Mouse (Mus musculus) retina, postnatal 1 day (tissue): ENCODE data around the gene Tepp.
A peak's percentile ranks its signal among the peaks of the same experiment; 100 is the strongest.

Experiments
- DNase-seq: peaks from one replicate; pipeline ENCODE4 v3.0.0-alpha.2; 2012

Gene Tepp

DNA sequence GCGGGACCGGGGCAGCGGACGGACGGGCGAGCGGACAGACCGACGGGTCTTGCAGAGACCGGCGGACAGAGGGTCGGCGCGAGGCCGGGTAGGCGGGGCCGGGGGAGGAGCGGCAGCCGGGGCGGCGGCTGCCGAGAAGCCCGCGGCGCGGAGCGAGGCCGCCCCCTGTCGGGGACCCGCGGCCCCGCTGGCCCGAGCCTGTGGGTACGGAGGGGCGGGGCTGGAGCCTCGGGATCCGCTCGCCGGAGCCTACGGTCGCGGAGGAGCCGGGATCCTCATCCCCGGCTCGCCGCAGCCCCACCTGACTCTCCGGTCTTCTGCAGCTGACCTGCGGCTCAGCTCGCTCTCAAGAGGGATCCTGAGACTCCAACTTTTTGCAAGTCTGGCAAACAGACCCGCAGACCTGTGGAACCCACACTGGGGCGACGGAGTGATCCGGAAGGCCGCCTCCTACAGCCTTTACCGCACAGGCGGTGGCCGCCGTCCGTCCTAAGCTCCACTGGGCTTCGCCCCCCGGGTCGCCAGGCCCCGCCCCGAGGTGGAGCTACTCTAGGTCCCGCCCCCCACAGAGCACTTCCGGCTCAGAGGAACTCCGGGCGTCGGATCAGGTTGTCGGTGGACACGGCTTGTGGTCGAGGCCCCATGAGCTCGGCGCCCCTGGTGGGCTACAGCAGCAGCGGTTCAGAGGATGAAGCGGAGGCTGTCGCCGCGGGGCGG, 21.5 kb downstream of the Tepp start, which contains the start of the genes Zfp319 and Usb1:
Gene Zfp319, minus strand, starts transcription at position 231 of the 717 bp plus-strand sequence.
Gene Usb1, plus strand, starts transcription at position 565 of the 717 bp plus-strand sequence.
- DNase-seq, result peak; percentile 97

DNA sequence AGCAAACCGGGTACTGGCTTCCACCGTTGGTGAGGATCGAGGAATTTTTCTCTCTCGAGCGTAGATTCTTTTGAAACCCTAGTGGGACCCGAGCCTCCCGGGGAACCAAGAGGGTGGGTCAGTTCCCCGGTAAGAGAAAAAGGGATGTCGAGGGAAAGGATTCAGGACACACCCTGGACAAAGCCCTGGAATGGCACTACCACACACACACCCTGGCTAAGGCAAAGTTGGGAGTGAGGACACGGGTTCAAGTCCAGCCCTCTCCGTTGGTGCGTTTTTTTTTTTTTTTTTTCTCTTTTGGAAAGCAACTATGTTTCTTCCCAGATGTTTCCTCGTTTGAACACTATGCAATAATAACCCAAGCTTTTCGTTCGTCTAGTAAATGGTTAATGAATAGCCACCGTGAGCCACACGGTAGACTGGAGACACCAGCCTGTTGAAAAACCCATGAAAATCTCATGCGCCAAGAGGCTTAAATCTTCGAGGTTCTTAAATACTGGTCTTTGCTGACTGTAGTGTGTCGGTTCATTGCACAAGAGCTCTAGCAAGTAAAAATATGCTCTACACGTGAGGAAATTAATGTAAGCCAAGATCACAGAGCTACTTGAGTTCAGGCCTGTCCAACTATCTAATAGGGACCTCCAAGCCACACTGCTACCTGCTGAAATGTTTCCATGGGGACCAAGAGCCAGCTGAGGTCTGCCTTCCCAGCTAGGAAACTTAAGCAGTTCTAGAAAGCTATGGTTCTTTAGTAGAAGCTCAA, 22.3 kb downstream of the Tepp start:
- no peak for DNase-seq

GRCm38 (mm10) chr8:95335706-95336105, 25.3 kb downstream of the Tepp start:
- no peak for DNase-seq

DNA sequence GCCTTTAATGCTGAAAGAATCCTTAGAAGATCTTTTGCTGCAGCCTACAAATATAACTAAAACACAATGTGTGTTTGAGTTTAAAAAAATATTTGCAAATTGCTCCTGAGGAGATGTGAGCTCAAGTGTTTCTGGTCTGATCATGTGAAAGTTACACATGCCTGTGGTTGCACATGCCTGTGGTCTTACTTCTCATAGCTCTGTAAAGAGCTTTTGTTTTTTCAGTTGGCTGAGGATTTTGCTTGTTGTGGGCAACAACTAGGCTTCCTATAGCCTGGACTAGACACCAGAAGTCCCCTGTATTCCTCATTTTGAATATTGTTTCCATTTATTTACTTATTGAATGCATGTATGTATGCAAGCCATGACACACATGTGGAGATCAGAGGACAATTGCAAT, 26.0 kb downstream of the Tepp start:
- DNase-seq, result no peak

- DNase-seq, result no peak
Measured at GRCm38 (mm10) chr8:95341721-95342120, 31.4 kb downstream of the Tepp start.

DNA sequence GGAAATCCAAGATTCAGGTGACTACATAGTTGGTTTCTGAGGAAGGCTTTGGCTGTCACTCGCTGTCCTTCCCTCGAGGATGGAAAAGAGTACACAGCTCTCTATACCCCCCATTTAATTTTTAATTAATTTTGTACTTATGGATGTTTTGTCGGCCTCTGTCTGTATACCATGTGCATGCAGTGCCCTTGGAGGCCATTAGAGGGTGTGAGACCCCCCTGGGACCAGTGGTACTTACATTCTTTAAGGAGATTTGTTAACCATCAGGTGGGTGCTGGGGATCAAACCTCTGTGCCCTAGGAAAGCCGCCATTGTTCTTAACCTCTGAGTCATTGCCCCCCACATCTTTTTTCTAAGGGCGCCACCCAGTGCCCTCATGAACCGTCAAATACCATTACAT, 34.3 kb downstream of the Tepp start:
- no peak for DNase-seq

GRCm38 (mm10) chr8:95346643-95347545, 36.5 kb downstream of the Tepp start:
- DNase-seq, result peak; percentile 89

DNA sequence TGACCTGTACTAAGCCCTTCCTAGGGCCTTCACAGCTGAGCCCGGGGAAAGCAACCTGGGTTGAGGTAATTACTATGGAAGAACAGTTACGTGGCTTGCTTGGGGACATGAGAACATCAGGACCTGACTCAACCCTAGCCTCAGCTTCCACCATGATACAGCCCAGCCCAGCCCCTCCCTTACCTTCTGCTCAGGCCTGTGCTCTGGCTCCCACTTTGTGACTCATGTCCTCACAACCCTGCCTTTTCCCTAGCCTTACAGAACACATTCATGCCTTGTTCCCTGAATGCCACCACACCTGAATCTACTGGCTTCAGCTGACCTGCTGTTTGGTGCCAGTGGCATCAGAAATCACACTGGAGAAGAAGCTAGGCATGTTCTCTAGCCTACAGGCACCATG, 38.0 kb downstream of the Tepp start:
- DNase-seq, result no peak

- peak; percentile 30 for DNase-seq
Measured at GRCm38 (mm10) chr8:95348811-95349630, 38.7 kb downstream of the Tepp start.

DNA sequence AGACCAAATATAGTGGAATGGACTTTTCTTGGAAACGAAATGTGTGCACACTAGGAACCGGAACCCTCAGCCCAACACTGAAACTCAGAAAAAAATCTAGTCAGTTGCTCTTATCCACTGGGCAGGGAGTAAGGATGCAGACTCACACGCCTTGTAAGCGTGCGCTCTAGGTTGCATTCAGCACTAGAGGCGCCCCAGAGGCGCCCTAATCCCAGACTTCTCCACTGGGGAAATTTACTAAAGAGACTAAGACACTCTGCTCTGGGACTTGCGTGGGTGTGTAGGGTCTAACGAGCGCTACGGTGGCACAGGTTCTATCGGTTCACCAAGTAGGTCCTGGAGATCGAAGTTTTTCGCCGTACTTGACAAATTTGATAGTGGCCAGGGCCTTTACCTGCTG, 41.1 kb downstream of the Tepp start:
- peak; percentile 70 for DNase-seq

GRCm38 (mm10) chr8:95352151-95352870, 41.9 kb downstream of the Tepp start, which contains the start of gene Mmp15:
Gene Mmp15, plus strand, starts transcription at chr8:95352268.
- peak; percentile 87 for DNase-seq

DNA sequence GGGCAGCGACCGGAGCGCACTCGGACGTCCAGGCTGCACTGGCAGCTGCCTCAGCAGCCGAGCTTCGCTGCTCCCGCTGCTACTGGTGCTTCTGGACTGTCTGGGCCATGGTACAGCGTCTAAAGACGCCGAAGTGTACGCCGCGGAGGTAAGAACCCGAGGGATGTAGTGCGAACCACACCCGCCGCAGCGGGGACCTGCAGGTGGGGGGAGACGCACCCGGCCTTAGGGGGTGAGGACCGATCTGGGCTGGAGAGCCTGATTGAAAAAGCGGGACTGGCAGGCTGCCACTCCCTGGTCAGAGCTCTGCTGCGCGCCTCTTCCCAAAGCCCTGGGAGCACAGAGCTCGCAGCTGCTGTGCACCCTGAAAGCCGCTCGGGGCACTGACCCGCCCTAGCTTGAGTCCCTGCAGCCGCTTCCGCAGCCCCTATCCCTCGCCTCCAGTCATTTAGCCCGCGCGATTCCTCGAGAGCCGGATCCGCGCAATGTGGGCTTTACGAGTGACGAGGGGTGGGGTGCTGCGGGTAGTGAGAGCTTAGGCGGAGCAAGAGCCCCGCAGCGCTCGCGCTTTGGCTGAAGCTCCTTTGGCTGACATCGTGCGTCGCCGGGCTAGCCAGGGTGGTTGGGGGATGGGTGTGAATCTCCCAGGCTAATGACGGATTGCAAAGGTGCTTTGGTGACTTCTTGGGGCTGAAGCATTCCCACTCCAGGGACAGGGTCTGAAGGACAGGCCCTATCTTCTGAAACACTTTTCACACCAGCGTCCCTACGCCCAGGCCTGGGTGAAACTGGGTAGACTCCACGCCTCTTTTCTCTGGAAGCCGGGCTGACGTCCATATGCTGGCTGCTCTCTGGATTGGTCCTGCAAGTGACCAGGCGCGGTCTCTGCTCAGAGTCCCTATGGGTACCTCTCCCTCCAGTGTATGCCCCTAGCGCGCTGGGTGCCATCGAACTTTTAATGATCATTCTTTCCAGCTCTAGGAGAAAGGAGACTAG, 42.8 kb downstream of the Tepp start:
- DNase-seq, result peak; percentile 85

GRCm38 (mm10) chr8:95354606-95355005, 44.2 kb downstream of the Tepp start:
- no peak for DNase-seq

DNA sequence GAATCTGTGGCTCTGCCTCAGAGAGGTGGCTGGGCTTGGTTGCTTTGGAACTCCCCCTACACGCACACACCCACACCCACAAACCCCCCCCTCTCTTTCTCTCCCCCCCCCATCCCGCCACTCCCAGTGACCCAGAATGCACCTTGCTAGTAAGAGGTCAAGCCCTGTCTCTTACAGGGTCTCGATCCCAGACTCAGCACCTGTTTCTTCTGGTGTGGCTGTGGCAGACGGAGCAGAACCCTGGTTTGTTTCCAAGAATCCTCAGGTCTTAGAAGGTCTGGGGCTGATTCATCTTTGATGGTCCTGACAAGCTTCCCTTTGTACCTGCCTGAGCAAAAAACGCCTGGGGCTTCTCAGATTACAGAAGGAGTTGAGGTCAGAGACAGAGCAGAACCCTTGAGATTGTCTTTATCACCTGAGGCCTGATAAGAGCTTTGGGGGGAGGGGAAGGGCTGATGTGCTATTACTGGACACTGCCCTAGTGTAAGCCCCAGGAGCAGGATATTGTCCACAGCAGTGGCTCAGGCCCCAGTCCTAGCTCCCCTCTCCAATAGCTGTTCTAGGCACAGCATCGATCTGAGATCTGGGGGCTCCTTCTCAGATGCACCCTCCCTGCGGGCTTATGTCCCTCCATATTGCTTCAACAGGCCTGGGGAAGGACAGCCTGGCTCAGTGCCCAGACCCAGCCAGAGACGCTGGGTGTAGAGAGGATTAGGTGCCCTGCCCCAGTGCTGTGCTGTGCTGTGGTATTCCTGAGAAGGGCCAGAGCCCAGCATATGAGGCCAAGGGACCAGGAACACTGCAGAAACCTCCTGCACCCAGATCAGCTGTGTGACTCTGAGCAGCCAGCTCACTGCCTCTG, 48.4 kb downstream of the Tepp start:
- DNase-seq, result peak; percentile 34

DNA sequence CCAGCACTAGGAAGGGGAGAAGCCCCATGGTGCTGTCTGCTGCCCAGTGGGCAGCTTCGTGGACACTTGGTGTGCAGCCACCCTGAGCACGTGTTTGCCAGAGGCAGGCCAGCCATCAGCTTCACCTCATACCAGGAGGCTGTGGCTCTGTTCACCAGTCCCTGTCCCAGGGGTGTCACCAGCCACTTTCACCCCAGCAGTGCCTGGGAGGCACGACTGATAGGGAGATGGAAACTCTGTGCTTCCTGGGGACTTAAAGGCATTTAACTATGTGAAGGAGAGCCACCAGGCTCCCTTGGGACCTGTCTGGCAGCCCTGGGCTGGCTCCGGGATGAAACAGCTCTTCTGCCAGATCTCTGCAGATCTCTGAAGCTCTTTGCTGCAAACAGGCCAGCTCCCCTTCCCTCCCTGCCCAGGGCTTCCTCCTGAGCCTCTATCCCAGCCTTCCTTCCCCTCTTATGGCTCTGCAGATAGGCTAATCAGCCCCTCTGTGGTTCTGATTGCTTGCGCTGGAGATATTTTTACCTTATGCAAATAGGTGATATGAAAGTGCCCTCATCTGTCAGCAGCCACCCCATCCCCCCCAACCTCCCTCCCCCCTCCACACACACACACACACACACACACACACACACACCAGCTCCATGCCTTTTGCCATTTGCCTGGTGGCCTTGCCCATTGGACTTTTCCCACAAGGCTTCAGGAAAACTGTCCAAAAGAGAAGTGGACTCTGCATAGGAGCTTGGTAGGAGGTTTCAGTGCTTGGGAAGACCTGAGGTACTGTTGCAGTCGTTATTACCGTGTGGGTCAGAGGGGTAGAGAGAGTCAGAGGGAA, 50.0 kb downstream of the Tepp start:
- DNase-seq, result no peak

DNA sequence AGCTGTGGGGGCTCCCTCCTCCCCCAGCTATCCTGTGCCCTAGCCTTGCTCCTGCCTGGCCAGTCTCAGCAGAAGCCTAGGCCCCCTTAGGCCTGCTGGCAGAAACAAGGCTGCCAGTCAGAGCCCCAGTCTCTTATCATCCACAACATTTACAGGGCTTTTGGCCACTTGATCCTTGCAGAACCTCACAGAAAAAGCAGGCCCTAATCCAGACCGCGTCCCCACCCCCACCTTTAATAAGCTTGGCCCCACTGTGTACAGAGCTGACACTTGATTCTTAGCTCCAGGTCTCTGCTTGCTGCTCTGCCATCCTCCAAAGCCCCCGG, 50.6 kb downstream of the Tepp start:
- DNase-seq, result no peak

DNA sequence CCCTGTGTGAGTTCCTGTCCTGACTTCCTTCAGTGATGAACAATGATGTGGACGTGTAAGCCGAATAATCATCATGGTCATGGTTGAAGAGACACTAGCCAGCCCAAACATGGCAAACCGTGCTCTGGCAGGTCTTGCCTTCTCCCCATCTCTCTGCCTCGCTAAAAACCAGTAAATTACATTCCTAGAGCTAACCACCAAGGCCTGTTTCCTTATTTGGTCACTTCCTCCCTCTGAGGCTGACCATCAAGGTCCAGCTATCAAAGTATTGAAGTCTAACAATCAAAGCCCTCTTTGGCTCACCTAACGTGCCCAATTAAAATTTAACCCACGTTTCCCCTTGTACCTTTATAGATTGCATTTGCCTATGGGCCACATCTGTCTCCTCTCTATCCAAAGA, 51.9 kb downstream of the Tepp start:
- no peak for DNase-seq

- DNase-seq, result no peak
Measured at GRCm38 (mm10) chr8:95363849-95364248, 53.5 kb downstream of the Tepp start.
